Mouse (Mus musculus) heart, embryonic 10.5 days (tissue): Measurements from ENCODE around the gene Crip1. TPM values are rescaled to one million over a fixed set of nuclear protein-coding genes. Genes with fewer than 3 reads are reported as not detected.
A peak's percentile ranks its signal among the peaks of the same experiment; 100 is the strongest.

ENCODE experiments used
- DNase-seq: peaks from one replicate; pipeline ENCODE4 v3.0.0-alpha.2; 2017; ENCODE audit warnings: low spot score
- H3K27ac ChIP-seq: fragments of 300-500 bp; sonication (generic); 2 replicates; pipeline ENCODE4 v1.5.1; 2016; ENCODE audit warnings: mild to moderate bottlenecking
- H3K27me3 ChIP-seq: fragments of 300-500 bp; sonication (generic); 2 replicates; pipeline ENCODE4 v1.6.1; 2016; ENCODE audit warnings: mild to moderate bottlenecking; ENCODE audit not compliant: poor library complexity, insufficient read depth, severe bottlenecking
- H3K36me3 ChIP-seq: fragments of 300-500 bp; sonication (generic); 2 replicates; pipeline ENCODE4 v1.6.1; 2016; ENCODE audit warnings: mild to moderate bottlenecking, moderate library complexity
- H3K4me1 ChIP-seq: fragments of 300-500 bp; sonication (generic); 2 replicates; pipeline ENCODE4 v1.6.1; 2016; ENCODE audit warnings: mild to moderate bottlenecking
- H3K4me3 ChIP-seq: fragments of 300-500 bp; sonication (generic); 2 replicates; pipeline ENCODE4 v1.5.1; 2016; ENCODE audit warnings: mild to moderate bottlenecking, moderate library complexity
- H3K9me3 ChIP-seq: fragments of 300-500 bp; sonication (generic); 2 replicates; pipeline ENCODE4 v1.6.1; 2016; ENCODE audit warnings: mild to moderate bottlenecking, moderate library complexity
- WGBS: fragments of 180-500 bp; shearing (Covaris S2); methylation state at CpG from one replicate; pipeline ENCODE4 v1.1.7; 2016; 5-methylcytosine and 5-hydroxymethylcytosine counted together
- polyA plus RNA-seq: library from polyadenylated mRNA; unstranded; fragments of >200 nt; fragmentation: Nextera tagmentation; extraction: Ambion mirVana; gene quantifications from 2 replicates; pipeline ENCODE4 v1.2.1, GENCODE M21; 2016

Gene Crip1
- polyA plus RNA-seq, 1 experiment from 2014 or later, result 511 TPM

- H3K4me1 ChIP-seq, result peaks cover 73% of the 10 kb centered on the region
- peaks cover 6% of the 10 kb centered on the region for H3K36me3 ChIP-seq
- H3K4me3 ChIP-seq, result peak overlapping the region; percentile 70
- 73% methylated on average over 6 of the region's 6 CpGs for WGBS
- DNase-seq, result peak; percentile 76
- no peaks in the 10 kb centered on the region for H3K9me3 ChIP-seq
- H3K27ac ChIP-seq, result no peak overlapping the region; the same call in 1 of the 2 replicates
- H3K27me3 ChIP-seq, result peaks cover 12% of the 10 kb centered on the region; the same call in 1 of the 2 replicates
Observed at GRCm38 (mm10) chr12:113152991-113153525, 6.9 kb downstream of the Crip1 start.

GRCm38 (mm10) chr12:113153971-113154370, 7.9 kb downstream of the Crip1 start:
- H3K4me1 ChIP-seq, result peaks cover 64% of the 10 kb centered on the region

GRCm38 (mm10) chr12:113154747-113155075, 8.6 kb downstream of the Crip1 start:
- 75% methylated on average over 6 of the region's 6 CpGs for WGBS
- Histone ChIP-seq H3K4me1 (peaks cover 66% of the 10 kb centered on the region), H3K4me3 (peak overlapping the region; percentile 78), H3K27me3 (peaks cover 12% of the 10 kb centered on the region; the same call in 1 of the 2 replicates), H3K27ac (peak overlapping the region; percentile 86), H3K9me3 (no peaks in the 10 kb centered on the region), H3K36me3 (peaks cover 11% of the 10 kb centered on the region)
- no peak for DNase-seq

More at GRCm38 (mm10) chr12:113153971-113154370, 7.9 kb downstream of the Crip1 start:
- no peak overlapping the region for H3K27ac ChIP-seq
- DNase-seq, result no peak
- H3K4me3 ChIP-seq, result no peak overlapping the region
- WGBS, result 87% methylated on average over 7 of the region's 7 CpGs
- H3K27me3 ChIP-seq, result peaks cover 12% of the 10 kb centered on the region; the same call in 1 of the 2 replicates
- H3K36me3 ChIP-seq, result peaks cover 11% of the 10 kb centered on the region
- H3K9me3 ChIP-seq, result no peaks in the 10 kb centered on the region

GRCm38 (mm10) chr12:113155076-113155771, 9.1 kb downstream of the Crip1 start:
- H3K36me3 ChIP-seq, result peaks cover 11% of the 10 kb centered on the region
- H3K27ac ChIP-seq, result peak overlapping the region; percentile 86
- peaks cover 12% of the 10 kb centered on the region; the same call in 1 of the 2 replicates for H3K27me3 ChIP-seq
- WGBS, result 4% methylated on average over 32 of the region's 32 CpGs
- peak overlapping the region; percentile 78 for H3K4me3 ChIP-seq
- no peaks in the 10 kb centered on the region for H3K9me3 ChIP-seq
- no peak for DNase-seq
- H3K4me1 ChIP-seq, result peaks cover 64% of the 10 kb centered on the region

DNA sequence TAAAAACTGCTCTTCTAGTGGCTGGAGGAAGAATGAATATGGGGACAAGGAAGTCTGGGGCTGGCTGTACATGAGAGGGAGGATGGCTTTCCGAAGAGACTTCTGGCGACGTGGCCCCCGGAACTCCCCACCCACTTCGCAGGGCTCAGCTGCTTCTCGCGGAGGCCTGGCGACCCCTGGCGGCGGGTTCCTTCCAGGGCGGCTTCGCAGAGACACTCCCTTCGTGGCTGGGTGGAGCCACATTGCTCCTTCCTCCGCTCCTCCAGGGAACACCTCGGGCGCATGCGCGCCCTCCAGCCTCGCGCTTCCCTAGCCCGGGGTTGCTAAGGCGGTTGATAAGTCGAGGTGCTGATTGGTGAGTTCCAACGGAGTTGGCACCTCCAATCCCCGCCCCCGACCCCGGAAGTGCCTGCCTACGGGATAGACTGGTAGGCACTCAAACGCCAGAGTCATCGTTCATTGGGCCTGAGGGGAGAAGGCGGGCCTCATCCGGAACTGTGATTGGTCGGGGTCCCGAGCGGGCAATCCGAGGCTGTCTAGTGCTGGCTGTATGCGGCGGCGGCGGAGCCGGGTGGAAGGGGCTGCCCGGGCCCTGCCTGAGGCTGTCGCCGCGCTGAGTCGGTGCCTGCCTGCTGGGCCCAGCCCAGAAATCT, 9.9 kb downstream of the Crip1 start, which contains the start of gene Tedc1:
Tedc1 (plus strand) TSS at position 535 of the 653 bp plus-strand sequence.
- peak; percentile 100 for DNase-seq
- Histone ChIP-seq H3K9me3 (no peaks in the 10 kb centered on the region), H3K27me3 (peaks cover 7% of the 10 kb centered on the region; the same call in 1 of the 2 replicates), H3K4me3 (peak within 1 kb of the TSS; percentile 78), H3K4me1 (peaks cover 57% of the 10 kb centered on the region), H3K27ac (peak within 1 kb of the TSS; percentile 86), H3K36me3 (peaks cover 12% of the 10 kb centered on the region)
- under 1% methylated on average over 46 of the region's 46 CpGs for WGBS

DNA sequence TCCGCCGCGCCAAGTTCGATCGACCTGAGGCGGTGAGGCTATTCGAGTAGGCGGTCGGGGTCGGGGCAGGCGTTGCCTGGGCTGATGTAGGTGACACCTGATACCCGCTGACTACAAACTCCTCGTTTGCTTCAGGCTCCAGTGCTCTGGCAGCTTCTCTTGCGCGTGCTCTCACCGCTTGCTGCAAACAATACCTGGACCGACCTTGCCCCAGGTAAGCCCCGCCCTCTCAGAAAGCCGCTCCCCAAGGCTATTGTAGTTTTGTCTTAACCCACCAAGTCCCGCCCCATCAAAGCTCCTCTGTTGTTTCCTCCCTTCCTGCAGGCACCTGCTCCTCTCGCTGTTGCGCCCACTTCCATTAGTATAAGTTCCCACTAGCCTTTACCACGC, 10.4 kb downstream of the Crip1 start:
- WGBS, result under 1% methylated on average over 23 of the region's 23 CpGs
- Histone ChIP-seq H3K27me3 (peaks cover 7% of the 10 kb centered on the region; the same call in 1 of the 2 replicates), H3K4me3 (peak overlapping the region; percentile 78), H3K27ac (peak overlapping the region; percentile 86), H3K9me3 (no peaks in the 10 kb centered on the region), H3K4me1 (peaks cover 51% of the 10 kb centered on the region), H3K36me3 (peaks cover 17% of the 10 kb centered on the region)
- DNase-seq, result no peak

DNA sequence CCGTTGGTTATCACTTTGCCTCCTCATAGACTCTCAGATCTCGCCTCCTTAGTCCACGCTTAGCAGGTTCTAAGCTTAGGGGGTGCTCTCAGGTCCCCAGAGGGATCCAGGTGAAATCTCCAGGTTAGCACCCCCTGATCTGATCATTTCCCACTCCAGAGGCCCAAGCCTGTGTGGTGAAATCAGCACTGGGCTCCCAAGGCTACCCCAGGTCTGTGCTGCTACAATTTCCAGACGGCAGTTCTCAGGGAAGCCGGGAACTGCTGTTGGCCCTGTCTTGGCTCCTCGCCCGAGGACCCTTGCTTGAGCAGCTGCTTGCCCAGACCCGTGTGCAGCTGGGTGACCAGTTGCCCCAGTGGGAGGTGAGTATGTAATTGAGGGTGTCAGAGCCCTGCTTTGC, 10.9 kb downstream of the Crip1 start:
- Histone ChIP-seq H3K36me3 (peaks cover 22% of the 10 kb centered on the region), H3K4me3 (peak overlapping the region; percentile 78), H3K27ac (peak overlapping the region; percentile 86), H3K4me1 (peaks cover 47% of the 10 kb centered on the region), H3K27me3 (peaks cover 7% of the 10 kb centered on the region; the same call in 1 of the 2 replicates), H3K9me3 (no peaks in the 10 kb centered on the region)
- 39% methylated on average over 8 of the region's 8 CpGs for WGBS
- no peak for DNase-seq

DNA sequence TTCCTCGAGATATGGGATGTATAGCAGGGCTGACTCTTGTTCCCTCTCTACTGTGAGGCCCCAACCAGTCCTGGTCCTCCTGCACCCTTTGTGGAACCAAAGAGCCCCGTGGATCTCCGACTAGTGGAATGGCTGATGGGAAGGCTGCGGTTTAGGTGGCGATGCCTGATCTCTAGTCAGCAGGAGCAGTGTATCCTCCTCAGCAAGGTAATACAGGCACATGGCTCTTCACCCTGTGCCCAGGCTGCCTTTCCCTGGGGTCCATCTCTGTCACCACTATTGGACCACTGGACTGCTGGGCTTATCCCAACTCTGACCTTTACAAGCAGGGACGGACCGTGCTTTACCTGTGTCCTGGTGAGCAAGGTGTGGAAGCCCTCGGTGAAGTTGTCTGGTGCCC, 11.4 kb downstream of the Crip1 start:
- DNase-seq, result no peak
- WGBS, result 91% methylated on average over 8 of the region's 8 CpGs
- H3K4me3 ChIP-seq, result no peak overlapping the region
- peaks cover 42% of the 10 kb centered on the region for H3K4me1 ChIP-seq
- H3K36me3 ChIP-seq, result peaks cover 27% of the 10 kb centered on the region
- no peak overlapping the region for H3K27ac ChIP-seq
- no peaks in the 10 kb centered on the region for H3K9me3 ChIP-seq
- peaks cover 4% of the 10 kb centered on the region; the same call in 1 of the 2 replicates for H3K27me3 ChIP-seq

GRCm38 (mm10) chr12:113157971-113158370, 11.9 kb downstream of the Crip1 start:
- Histone ChIP-seq H3K4me1 (peaks cover 39% of the 10 kb centered on the region), H3K4me3 (no peak overlapping the region), H3K27me3 (no peaks in the 10 kb centered on the region), H3K27ac (no peak overlapping the region), H3K36me3 (peaks cover 32% of the 10 kb centered on the region), H3K9me3 (no peaks in the 10 kb centered on the region)
- DNase-seq, result no peak
- WGBS, result 92% methylated on average over 8 of the region's 8 CpGs

DNA sequence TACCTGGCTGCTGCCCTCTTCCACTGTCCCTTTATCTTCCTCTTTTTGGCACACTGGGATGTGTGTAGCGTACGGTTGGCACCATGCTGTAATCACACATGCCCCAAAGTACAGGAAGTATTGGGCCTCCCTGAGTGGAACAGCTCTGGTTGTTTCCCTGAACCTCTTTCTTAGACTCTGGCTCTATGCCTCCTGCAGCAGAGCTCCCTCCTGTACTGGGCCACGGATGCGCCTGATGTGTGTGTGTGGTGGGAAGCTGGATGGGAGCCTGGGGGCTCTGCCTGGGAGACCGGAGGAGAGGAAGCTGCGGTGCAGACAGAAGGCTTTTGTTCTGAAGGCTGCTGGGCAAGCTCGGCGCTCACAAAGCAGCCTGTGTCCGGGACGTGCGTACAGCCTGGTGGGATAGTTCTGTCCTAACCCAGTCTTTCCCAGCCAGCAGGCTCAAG, 17.5 kb downstream of the Crip1 start:
- no peak for DNase-seq
- no peak overlapping the region for H3K4me3 ChIP-seq
- H3K9me3 ChIP-seq, result no peaks in the 10 kb centered on the region
- WGBS, result 70% methylated on average over 11 of the region's 11 CpGs
- no peaks in the 10 kb centered on the region for H3K27me3 ChIP-seq
- peaks cover 34% of the 10 kb centered on the region for H3K36me3 ChIP-seq
- H3K4me1 ChIP-seq, result peaks cover 8% of the 10 kb centered on the region; the same call in 1 of the 2 replicates
- no peak overlapping the region for H3K27ac ChIP-seq

GRCm38 (mm10) chr12:113168031-113168536, 22.0 kb downstream of the Crip1 start:
- WGBS, result 75% methylated on average over 9 of the region's 9 CpGs
- Histone ChIP-seq H3K4me3 (no peak overlapping the region), H3K27ac (no peak overlapping the region), H3K36me3 (peaks cover 12% of the 10 kb centered on the region), H3K9me3 (no peaks in the 10 kb centered on the region), H3K4me1 (no peaks in the 10 kb centered on the region), H3K27me3 (no peaks in the 10 kb centered on the region)
- no peak for DNase-seq

DNA sequence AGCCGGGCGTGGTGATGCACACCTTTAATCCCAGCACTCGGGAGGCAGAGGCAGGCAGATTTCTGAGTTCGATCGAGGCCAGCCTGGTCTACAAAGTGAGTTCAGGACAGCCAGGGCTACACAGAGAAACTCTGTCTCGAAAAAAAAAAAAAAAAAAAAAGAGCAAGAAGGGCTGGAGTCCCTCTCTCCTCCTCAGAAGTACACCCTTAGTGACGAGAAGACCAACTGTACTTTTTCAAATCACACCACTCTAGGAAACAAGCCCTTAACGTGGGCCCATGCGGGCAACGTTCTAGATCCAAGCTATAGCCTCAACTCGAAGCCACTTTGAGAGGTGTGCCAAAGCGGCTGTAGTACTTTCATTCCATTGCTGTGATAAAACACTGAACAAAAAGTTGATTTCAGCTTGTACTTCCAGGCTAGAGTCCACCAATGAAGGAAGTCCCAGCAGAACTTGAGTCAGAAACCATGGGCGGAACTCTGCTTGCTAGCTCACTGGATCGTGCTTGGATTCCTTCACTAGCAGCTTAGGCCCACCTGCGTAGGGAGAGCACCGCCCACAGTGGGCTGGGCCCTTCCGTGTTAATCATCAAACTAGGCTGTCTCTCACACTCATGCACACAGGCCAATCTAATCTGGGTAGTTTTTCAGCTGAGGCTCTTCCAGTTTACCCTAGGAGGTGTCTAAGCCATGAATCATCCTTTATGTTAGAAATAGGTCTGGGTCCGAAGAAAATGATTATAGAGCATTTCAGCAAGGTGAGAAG, 31.0 kb downstream of the Crip1 start:
- Histone ChIP-seq H3K27ac (no peak overlapping the region), H3K9me3 (no peaks in the 10 kb centered on the region), H3K4me3 (no peak overlapping the region), H3K4me1 (no peaks in the 10 kb centered on the region), H3K27me3 (no peaks in the 10 kb centered on the region), H3K36me3 (no peaks in the 10 kb centered on the region)
- no peak for DNase-seq
- WGBS, result 82% methylated on average over 18 of the region's 18 CpGs
